Mouse (Mus musculus) T-helper 17 cell (primary cell): ENCODE results near the gene Grik5.

ENCODE experiments used
- in situ Hi-C, 2 experiments: fragments of 300-600 bp; cut with MboI, MseI; formaldehyde crosslinking; loops; 1 replicate in 1 of 2; 2 replicates in 1 of 2; pipeline ENCODE4 v1.15.1; 2025; ENCODE audit warnings: high pct_unique_total_duplicates in 2 of 2

Grik5 gene

GRCm38 (mm10) chr7:25071979-25072715, at the start of gene Grik5, which contains the start of gene Zfp574:
Gene Grik5, minus strand, starts transcription at chr7:25072346.
Gene Zfp574, plus strand, starts transcription at chr7:25072567.
- in situ Hi-C loops: no loop called here

GRCm38 (mm10) chr7:25121240-25121786, 49.2 kb upstream of the Grik5 start:
- in situ Hi-C loops: no loop called here

DNA sequence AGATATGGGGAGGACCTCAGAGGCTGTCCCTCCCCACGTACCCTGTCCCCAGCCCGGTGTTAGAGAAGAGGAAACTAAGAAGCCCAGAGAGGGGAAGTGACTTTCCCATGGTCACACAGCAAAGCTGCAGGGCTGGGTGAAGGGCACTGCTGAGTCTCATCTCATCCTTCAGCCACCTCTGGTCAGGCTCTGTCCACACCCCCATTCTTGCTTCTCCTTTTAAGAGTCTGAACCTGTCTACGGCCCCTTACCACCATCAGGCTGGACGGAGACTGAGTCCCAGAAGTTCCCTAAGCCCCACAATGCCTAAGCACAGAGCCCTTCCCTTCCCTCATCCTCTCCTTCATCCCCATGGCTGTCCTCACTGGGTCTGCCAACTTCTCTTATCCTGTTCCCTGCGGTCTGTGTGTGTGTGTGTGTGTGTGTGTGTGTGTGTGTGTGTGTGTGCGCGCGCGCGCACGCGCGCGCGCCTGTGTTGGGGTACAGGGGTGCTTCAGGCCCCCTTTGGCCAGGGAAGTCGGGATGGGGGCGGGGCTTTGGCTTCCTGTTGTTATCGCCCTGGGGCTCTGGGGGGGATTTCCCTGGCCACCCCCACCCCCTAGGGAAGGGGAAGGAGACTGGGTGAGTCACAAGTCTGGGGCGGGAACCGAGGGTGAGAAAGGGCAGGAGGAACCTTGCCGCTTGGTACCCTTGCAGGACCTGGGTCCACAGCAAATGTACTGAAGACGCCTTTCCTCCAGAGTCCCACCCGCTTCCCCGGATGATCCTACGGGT, 48.1 kb upstream of the Grik5 start:
- in situ Hi-C loops: no loop called here

DNA sequence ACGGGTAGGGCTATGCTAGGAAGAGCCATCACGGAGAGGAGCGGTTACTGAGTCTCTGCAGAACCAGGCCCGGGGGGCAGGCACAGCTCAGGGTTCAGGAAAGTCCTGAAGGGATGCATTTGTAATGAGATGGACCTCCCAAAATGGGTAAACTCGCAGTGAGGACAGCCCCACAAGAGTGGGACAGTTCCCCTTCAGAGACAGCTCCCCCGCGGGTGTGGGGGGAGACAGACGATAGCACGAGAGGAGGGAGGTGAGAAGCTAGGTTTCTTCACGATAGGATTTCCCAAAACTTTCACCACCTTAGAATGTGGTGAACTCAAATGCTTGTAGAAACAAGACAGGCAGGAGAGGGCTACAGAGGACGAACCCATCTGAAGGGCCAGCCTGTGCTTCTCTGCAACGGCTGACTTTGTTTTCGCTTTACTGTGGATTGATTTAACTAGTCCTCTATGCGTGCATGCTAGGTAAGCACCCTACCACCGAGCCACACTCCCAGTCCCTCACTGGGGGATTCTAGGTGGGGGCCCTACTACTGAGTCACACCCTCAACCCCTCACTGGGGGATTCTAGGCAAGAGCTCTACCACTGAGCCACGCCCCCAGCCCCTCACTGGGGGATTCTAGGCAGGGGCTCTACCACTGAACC, 40.9 kb upstream of the Grik5 start:
- in situ Hi-C loops: no loop called here

GRCm38 (mm10) chr7:25112178-25112955, 40.2 kb upstream of the Grik5 start:
- in situ Hi-C loops: no loop called here

DNA sequence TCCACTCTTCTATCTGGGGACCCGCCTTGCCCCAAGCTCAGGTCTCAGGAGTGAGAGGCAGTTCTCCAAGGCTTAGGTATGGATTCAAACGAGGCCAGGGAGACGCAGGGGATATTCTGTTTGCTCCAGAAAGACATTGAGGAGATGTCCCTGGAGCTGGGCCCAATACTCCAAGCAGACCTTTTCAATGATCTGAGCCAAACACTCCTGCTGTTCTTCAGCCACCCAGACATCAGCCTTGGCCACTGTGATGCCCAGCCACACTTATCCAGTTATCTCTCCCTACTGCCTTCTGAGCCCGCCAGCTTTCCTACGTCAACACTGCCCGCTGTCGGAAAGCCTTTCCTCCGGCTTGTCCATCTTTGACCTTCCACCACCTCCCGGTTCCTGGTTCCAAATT, 38.2 kb upstream of the Grik5 start:
- in situ Hi-C loops: no loop called here

DNA sequence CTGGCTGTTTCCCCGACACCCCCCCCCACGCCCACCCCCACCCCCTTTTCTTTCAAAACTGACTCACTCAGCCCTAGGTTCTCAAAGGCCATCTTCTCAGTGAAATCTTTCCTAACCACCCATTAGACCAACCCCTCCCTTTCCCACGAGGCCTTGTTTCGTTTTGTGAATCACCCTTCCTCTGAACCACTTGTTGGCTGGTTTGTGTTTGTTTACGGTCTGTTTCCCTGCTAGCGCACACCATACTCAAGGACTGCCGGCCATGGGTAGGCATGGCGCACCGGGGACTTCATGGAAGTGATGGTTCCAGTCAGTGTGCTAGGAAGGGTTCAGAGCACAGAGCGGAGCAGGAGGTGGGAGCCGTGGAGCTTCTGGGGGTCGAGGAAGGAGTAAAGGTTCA, 37.2 kb upstream of the Grik5 start:
- in situ Hi-C loops: no loop called here

DNA sequence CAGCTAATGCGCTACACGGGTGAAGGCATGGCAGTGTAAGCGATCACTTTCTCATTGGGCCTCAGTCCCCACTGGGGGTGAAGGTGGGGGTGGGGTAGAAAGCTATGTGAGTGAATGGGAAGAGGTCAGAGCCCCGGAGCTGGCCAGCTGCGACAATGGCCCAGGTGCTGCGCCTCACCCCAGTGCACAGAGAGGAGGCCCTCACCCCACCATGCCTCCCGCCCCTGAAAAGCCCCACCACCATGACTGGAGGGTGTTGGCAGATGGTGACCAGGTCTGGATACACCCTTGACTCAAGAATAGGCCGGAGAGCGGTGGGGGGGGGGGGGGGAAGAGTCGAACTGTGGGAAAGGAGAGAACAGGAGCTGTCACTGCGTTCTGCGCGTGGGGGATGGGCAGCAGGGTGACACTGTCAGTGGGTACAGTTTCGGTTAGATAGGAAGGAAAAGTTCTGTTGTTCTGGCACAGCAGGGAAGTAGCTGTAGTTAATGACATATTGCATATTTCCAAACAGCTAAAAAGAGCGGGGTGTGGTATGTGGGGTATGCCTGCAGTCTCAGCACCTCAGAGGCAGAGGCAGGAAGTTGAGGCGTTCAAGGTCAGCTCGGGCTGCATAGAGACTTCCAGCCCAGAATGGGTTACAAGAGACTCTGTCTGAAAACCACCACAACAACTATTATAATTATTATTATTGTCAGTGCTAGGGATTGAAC, 34.8 kb upstream of the Grik5 start:
- in situ Hi-C loops: no loop called here

DNA sequence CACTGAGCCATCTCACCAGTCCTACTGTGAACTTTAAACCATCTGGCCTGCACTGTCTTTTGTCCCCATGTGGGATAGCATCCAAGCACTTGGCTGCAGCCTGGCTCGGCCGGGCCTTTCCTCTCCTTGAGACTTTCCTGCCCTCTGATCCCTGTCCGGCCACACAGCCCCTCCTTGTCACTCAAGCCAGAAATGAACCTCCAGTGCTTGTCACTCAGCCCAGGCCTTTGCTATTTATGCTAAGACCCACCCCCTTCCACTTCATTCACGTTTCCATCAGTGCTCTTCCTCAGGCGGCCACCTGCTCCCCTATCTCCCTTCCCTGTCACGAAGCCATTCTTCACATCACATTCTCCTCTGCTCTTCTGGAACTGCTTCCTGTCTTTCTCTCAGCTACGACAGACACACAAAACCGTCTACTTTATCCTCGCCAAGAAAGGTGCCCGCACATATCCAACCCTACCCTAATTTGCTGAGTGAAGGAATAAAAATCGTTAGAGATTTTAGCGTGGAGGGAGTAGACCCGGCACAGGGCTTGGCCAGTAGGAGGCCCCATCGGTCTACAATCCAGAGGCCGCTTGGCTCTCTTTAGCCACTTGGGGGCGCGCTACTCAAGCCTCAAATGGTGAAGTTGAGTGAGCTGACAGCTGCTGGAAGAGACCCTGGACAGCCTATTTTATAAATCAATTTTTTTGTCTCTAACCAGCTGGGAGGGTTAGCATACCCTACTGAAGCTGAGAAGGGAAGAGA, 33.4 kb upstream of the Grik5 start:
- in situ Hi-C loops: no loop called here

DNA sequence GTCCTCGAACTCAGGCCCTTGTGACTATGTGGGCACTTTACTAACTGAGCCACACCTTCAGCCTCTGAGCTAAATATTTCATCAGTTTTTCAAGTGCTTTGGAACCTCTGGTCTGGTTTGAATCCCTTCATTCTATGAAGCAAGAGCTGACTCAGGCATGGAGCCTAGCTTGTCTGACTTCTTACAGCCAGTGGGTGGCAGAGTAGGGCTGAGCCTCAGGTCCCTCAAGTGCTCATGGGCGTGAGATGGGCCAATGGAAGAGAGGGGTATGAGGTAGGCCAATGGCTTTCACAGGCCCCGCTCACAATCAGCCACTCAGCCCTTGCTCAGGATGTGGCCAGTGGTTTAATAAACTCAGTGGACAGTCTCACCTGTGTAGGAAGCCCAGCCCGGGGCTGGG, 27.4 kb upstream of the Grik5 start:
- in situ Hi-C loops: loop anchor here in 1 of 2 experiments (5.0 kb wide), 1 partner anchor 93 kb away; no protein-coding TSS in a partner anchor

GRCm38 (mm10) chr7:25098169-25098568, 26.0 kb upstream of the Grik5 start:
- in situ Hi-C loops: loop anchor here in 1 of 2 experiments (5.0 kb wide), 1 partner anchor 94 kb away; no protein-coding TSS in a partner anchor

- in situ Hi-C loops: no loop called here
Observed at GRCm38 (mm10) chr7:25089875-25090274, 17.7 kb upstream of the Grik5 start.

- in situ Hi-C loops: no loop called here
Observed at GRCm38 (mm10) chr7:25088968-25089367, 16.8 kb upstream of the Grik5 start.

GRCm38 (mm10) chr7:25088531-25088930, 16.4 kb upstream of the Grik5 start:
- in situ Hi-C loops: no loop called here

- in situ Hi-C loops: no loop called here
Observed at GRCm38 (mm10) chr7:25087972-25088371, 15.8 kb upstream of the Grik5 start.

- in situ Hi-C loops: no loop called here
Observed at GRCm38 (mm10) chr7:25087256-25087912, 15.2 kb upstream of the Grik5 start.

GRCm38 (mm10) chr7:25086656-25087055, 14.5 kb upstream of the Grik5 start:
- in situ Hi-C loops: no loop called here

DNA sequence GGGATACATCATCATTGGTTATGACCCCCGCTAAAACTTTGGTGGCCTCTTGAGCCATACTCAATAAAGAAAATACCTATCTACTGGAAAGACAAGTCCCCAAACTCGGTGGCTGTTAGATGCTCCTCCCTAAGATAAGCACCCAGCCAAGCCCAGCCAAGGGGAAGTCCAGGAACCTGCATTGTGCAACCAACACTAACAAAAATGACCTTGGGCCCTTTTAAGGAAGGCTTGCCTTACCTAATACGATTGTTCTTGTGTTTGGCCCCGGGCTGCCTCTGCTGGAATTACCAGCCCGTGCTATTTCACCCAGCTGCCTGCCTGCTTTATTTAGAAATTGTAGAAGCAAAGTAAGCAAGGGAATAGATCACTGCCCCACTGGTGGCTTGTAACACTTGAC, 12.5 kb upstream of the Grik5 start:
- in situ Hi-C loops: no loop called here

DNA sequence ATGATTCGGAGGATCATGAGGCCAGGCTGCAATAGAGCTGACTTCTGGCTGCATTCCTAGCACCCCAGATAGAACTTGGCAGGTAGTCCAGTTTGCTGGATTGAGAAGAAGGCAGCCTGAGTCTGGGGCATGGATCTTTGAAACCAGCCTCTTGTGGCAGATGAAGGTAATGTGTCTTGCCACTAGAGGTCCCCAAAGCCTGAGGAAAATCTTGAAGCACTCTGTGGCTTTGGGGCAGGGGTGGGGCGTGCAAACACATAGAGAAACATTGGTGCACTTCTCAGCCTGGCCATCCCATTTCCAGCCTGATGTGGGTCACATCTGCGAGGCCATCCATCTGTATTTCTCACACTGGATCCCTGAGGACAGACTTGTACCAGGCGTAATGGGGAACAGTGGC, 10.4 kb upstream of the Grik5 start:
- in situ Hi-C loops: no loop called here
